Mouse (Mus musculus): ENCODE measurements around the gene Usp19. TPM values are rescaled to one million over a fixed set of nuclear protein-coding genes. Genes with fewer than 3 reads are reported as not detected.

Usp19 gene
- total RNA-seq, 2 experiments from 2014 or later: 85.9 to 92.0 TPM

DNA sequence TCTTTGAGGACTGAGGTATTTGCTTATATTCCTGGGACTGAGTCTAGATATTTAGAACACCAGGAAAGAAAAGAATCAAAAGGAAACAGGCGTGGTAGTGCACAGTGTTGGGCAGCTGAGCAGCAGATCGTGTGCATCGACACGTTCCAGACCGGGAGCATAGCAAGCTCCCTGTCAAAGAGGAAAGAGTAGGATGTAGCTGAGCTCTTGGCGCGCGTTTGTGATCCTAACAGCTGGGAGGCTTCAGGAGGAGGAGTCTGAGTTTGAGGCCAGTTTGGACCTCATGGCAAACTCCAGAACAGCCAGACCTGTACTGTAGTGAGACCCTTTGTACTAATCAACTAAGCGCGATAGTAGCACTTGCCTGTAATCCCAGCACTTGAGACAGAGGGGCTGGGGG, 28.2 kb upstream of the Usp19 start:
- no peak for DNase-seq
- intact Hi-C loops (cut with DNase I; ENCODE audit: low total_unique reads): no loop called here

DNA sequence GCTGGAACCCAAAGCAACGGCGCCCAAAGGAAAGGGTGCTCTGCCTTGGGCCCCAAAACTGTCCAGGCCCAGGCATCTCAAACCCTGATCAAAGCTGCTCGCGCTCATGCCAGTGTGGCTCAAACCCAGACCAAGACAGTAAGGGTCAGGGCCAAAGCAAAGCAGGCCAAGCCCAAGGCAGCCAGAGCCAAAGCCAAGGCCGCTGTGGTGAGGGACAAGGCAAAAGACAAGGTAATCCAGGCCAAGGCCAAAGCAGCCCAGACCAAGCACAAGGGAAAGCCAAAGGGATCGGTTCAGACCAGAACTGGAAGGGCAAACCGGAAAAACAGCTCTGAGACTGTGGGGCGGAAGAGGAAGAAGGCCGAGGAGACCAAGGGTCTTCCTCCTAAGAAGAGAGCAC, 26.7 kb upstream of the Usp19 start:
- no peak for DNase-seq
- intact Hi-C loops (cut with DNase I; ENCODE audit: low total_unique reads): no loop called here

DNA sequence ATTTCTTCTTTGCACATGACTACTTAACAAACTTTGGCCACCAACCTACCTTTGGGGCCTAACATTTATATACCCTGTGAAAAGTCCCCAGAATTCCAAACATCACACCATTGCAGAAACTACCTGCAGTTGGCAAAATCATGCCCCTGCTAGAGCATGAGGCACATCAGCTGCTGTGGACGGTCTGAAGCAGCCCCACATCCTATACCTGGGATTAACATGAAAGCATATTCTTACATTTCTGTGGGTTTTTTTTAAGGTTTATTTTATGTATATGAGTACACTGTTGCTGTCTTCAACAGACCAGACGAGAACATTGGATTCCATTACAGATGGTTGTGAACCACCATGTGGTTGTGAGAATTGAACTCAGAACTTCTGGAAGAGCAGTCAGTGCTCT, 24.2 kb upstream of the Usp19 start:
- DNase-seq: no peak
- intact Hi-C loops (cut with DNase I; ENCODE audit: low total_unique reads): no loop called here

DNA sequence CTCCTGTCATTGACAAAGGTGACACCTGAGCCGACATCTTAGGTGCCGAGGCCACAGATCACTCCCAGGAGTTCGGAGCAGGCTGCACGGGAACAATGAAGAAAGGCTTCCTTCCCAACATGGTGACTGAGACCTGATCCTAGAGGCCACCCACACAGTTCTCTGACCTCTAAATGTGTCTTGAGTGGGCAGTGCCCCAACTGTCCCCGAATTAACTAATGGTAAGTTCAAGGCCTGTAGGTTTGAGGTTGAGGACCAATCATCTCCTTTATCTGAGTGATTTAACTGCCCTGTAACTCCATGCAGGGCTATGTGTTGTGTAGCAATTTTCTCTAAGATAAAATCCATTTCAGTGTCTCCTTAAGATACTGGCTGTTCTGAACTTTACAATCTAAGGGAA, 21.0 kb upstream of the Usp19 start:
- intact Hi-C loops (cut with DNase I; ENCODE audit: low total_unique reads): no loop called here
- no peak for DNase-seq

DNA sequence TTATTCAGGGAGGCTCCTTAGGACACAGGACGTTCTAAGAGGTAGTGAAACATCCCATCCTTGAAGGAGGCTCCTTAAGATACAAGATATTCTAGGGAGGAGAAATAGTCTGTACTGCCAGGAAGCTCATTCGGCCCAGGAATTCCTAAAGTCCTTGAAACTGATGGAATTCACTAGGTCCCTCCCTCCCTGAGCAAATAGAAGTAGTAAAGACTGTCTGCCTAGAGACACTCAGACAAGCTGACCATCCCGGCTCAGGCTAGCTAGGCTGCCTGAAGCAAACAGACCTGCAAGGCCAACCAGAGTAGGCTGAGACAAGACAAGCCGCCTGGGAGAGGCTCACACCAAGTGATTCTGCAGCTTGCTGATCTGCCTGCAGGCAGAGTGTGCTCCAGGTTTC, 20.6 kb upstream of the Usp19 start:
- intact Hi-C loops (cut with DNase I; ENCODE audit: low total_unique reads): no loop called here
- DNase-seq: no peak

DNA sequence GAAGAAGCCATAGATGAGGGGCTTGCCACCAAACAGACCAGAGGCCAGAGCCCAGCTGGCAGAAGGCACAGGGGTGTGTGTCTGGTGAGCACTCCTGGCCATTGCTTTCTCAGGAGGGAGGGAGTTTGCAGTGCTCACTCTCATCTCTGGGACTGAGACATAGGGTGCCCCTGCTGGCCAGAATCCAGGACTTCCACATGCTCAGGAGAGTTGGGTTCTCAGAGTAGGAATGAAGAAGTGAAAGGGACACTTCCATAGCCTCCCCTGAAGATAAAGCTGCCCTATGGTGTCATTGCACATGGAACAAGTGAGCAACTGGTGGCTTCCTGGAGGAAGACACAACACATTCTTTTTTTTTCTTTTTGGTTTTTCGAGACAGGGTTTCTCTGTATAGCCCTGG, 15.9 kb upstream of the Usp19 start:
- DNase-seq: no peak
- intact Hi-C loops (cut with DNase I; ENCODE audit: low total_unique reads): no loop called here

DNA sequence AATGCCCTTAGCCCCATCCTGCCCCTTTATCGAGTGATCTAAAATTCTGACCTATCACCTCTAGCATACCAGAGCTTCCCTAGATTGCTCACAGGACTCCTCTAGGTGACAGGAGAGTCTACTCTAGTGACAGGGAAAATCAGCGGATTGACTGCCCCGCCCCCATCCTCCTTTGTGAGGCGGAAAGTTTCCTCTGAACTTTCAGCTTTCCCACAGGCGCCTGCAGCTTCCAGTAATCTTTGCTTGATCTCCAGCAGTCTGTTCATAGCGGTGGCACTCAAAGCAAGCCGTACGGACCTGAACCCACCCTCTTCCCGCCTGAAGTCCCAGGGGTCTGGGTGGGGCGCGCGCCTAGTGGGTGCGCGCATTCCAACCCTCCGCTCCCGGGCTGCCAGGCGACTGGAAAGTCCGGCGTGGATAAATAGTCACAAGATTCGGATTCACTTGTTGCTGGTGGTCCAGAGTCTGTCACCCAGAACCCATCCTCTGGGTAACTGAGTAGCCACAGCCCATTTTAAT, 11.7 kb upstream of the Usp19 start:
- peak; percentile 86 for DNase-seq
- intact Hi-C loops (cut with DNase I; ENCODE audit: low total_unique reads): no loop called here

DNA sequence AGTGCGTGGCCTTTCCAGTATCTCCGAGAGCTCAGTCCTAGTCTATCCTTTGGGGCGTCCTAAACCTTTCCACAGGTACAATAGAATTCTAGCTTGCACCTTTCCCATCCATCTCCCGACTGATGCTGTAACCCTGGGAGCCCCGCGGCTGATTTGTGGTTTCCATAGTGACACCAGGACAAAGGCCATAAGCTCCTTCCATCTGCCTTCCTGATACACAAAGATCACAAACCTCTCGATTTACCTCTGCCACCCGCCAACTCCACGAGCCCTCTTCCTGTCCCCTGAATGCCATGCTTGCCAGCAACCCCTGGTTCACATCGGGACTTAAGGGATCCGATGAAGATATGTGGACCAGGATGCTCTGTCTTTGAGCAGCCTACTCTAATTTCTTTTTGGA, 11.2 kb upstream of the Usp19 start:
- DNase-seq: no peak
- intact Hi-C loops (cut with DNase I; ENCODE audit: low total_unique reads): no loop called here

DNA sequence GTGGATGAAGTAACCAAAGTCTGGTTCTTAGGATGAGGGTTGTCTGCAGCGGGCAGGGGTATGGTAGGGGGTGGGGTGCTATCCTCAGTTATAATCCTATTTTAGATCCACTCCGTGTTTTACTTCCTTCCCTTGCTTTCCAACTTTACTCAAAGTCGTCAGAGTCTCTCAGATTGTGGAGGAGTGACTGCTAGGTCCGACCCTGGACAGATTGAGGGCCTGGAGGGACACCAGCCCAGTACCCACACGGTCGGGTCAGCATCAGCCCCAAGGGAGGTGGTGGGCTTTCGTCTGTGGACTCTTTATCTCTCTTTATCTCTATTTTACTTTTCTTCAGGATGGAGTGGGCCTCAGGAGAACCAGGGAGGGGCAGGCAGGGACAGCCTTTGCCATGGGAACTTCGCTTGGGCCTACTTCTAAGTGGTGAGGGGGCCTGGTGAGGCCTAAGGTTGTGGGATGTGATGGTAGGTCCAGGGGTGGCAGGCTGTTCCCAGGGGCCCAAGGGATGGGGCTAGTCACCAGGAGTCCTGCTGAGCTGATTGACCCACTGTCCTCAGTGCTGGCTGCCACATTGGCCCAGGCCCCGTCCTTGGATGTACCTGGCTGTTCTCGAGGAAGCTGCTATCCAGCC, 10.6 kb upstream of the Usp19 start, which contains the start of gene Lamb2:
TSS of gene Lamb2 (plus strand) at position 16 of the 631 bp plus-strand sequence.
- DNase-seq: no peak

DNA sequence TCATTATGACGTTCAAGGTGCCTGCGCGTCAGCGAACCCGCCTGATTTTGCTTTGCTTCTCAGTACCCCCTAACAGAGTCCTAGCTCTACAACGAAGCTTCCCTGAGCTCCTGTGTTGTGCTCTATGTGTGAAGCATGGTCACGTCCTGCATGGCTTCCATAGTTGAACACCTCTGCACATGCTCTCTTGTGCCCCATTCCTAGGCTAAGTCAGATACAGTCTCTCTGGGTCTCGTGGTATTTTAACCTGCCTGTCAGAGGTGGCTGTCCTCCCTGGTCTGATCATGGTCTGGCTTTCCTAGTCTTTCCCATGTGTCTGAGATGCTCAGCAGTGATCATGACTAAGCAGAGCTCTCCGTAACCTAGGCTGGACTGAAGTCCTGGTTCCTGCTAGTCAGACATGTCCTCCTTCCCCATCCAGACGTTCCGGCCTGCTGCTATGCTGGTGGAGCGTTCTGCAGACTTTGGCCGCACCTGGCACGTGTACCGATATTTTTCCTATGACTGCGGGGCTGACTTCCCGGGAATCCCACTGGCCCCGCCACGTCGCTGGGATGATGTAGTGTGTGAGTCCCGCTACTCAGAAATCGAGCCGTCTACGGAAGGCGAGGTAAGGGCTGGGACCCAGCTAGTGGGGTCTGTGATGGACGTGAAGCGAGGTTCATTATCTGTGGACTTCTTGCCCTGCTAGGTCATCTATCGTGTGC, 9.4 kb upstream of the Usp19 start:
- intact Hi-C loops (cut with DNase I; ENCODE audit: low total_unique reads): no loop called here
- DNase-seq: no peak

More for the DNA sequence above, 10.6 kb upstream of the Usp19 start, which contains the start of gene Lamb2:
- intact Hi-C loops (cut with DNase I; ENCODE audit: low total_unique reads): no loop called here

DNA sequence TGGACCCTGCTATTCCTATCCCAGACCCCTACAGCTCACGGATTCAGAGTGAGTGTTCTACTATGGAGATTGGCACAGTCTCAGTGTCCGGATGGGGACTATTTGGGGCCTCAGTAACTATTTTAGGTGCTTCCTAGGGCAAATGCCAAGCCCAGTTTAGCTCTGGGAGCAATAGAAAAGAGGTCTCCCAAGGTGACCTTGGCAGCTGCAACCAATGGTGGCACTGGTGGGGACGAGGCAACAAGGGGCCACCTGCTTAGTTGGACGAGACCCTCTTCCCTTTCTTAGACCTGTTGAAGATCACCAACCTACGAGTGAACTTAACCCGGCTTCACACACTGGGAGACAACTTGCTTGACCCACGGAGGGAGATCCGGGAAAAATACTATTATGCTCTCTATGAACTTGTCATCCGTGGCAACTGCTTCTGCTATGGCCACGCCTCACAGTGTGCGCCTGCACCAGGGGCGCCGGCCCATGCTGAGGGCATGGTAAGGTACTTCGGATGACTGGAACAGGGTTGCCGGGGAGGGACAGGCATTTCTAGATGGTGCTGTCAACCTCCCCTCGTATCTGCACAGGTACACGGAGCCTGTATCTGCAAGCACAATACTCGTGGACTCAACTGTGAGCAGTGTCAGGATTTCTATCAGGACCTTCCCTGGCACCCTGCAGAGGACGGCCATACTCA, 8.7 kb upstream of the Usp19 start:
- DNase-seq: no peak
- intact Hi-C loops (cut with DNase I; ENCODE audit: low total_unique reads): no loop called here

DNA sequence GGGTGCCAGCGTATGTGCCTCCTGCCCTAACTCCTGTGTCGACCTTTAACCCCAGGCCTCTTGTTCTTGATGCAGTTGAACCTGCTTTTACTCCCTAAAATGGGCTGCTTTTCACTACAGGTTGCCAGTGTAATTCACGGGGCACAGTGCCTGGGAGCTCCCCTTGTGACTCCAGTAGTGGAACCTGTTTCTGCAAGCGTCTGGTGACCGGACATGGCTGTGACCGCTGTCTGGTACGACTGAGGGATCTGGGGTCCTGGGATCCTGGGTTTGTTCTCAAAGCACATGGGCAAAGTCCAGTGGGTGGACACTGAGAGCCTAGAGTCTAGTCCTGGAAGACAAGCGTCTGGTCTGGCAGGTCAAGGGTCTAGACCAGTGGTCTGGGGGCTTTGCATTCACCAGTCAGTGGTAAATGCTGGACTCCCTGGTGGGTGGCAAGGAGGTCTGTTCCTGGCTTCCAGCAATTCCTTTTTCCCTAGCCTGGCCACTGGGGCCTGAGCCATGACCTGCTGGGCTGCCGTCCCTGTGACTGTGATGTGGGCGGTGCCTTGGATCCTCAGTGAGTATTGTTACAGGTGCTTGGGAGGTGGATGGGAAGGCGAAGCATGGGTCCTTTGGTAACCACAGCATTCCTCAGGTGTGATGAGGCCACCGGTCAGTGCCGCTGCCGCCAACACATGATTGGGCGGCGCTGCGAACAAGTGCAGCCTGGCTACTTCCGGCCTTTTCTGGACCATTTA, 7.2 kb upstream of the Usp19 start:
- intact Hi-C loops (cut with DNase I; ENCODE audit: low total_unique reads): no loop called here
- DNase-seq: no peak

DNA sequence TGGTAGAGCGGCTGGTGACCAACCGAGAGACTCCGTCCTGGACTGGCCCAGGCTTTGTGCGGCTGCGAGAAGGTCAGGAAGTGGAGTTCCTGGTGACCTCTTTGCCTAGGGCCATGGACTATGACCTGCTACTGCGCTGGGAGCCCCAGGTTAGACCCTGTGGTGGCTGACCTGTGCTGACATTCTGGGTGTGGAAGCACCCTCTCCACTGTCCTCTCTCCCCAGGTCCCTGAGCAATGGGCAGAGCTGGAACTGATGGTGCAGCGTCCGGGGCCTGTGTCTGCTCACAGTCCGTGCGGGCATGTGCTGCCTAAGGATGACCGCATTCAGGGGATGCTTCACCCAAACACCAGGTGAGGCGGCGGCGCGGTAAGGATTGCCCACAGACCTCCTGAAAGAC, 6.4 kb upstream of the Usp19 start:
- intact Hi-C loops (cut with DNase I; ENCODE audit: low total_unique reads): no loop called here
- DNase-seq: no peak

DNA sequence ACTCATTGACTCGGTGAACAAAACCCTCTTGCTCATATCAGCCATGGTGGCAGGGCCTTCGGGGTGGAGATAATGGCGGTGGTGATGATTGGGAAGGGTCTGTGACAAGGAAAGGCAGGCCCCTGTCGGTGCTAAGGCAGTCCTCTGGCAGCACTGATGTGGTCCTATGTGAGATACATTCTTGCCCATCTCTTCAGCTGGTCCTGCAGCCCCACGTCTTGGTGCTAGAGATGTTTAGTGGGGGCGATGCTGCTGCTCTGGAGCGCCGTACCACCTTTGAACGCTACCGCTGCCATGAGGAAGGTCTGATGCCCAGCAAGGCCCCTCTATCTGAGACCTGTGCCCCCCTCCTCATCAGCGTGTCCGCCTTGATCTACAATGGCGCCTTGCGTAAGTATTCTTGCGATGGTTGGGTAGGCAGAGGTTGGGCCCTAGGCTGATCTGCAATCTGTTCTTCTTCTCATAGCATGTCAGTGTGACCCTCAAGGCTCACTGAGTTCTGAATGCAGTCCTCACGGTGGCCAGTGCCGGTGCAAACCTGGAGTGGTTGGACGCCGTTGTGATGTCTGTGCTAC, 5.0 kb upstream of the Usp19 start:
- intact Hi-C loops (cut with DNase I; ENCODE audit: low total_unique reads): no loop called here
- no peak for DNase-seq

DNA sequence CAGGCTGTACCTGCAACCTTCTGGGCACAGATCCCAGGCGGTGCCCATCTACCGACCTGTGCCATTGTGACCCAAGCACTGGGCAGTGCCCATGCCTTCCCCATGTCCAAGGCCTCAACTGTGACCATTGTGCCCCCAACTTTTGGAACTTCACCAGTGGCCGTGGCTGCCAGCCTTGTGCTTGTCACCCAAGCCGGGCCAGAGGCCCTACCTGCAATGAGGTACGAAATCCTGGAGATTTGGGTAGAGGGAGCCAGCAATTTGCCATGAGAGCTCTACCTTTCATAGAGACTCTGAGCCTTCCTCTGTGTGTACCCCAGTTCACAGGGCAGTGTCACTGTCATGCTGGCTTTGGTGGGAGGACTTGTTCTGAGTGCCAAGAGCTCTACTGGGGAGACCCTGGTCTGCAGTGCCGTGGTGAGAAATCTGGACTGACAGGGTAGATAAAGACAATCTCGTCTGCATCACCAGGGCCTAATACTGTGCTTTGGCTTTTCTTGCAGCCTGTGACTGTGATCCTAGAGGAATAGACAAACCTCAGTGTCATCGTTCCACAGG, 3.4 kb upstream of the Usp19 start:
- DNase-seq: no peak
- intact Hi-C loops (cut with DNase I; ENCODE audit: low total_unique reads): no loop called here

DNA sequence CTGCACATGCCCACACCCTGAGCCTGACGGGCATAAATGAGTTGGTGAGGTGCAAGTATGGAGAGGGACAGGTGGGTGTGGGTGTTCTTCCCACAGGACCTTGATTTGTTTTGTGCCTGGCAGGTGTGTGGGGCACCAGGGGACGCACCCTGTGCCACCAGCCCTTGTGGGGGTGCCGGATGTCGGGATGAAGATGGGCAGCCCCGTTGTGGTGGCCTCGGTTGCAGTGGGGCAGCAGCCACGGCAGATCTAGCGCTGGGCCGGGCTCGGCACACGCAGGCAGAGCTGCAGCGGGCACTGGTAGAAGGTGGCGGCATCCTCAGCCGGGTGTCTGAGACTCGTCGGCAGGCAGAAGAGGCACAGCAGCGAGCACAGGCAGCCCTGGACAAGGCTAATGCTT, 2.0 kb upstream of the Usp19 start:
- intact Hi-C loops (cut with DNase I; ENCODE audit: low total_unique reads): no loop called here
- DNase-seq: no peak

DNA sequence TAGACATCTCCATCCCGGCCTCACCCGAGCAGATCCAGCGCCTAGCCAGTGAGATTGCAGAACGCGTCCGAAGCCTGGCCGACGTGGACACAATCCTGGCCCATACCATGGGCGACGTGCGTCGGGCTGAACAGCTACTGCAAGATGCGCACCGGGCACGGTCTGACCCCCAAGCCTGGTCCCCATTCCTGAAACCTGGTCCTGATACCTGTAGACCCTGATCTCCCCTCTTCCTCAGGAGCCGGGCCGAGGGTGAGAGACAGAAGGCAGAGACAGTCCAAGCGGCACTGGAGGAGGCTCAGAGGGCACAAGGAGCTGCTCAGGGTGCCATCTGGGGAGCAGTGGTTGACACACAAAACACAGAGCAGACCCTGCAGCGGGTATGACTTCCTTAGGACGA, 1.2 kb upstream of the Usp19 start:
- intact Hi-C loops (cut with DNase I; ENCODE audit: low total_unique reads): no loop called here
- no peak for DNase-seq

DNA sequence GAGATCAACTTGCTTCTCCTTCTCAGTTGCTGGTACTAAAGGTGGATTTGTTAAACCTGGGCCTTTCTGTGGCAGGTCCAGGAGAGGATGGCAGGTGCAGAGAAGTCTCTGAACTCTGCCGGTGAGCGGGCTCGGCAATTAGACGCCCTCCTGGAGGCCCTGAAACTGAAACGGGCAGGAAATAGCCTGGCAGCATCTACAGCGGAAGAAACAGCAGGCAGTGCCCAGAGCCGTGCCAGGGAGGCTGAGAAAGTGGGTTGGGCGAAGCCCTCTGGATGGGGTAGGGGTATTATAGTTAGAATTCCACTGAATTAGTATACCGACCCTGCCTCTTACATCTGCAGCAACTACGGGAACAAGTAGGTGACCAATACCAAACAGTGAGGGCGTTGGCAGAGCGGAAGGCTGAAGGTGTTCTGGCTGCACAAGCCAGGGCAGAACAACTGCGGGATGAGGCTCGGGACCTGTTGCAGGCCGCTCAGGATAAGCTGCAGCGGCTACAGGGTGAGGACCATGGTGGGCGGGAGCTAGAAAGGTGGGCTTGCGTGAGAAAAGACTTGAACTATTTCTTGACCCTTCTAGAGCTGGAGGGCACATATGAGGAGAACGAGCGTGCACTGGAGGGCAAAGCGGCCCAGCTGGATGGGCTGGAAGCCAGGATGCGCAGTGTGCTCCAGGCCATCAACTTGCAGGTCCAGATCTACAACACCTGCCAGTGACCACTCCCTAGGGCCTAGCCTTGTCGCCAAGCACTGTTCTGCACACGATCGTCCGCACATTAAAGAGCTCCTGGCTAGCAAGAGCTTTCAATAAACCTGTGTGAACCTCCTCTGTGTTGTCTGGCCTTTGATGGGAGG, 472 bp upstream of the Usp19 start:
- DNase-seq: no peak
- intact Hi-C loops (cut with DNase I; ENCODE audit: low total_unique reads): no loop called here

DNA sequence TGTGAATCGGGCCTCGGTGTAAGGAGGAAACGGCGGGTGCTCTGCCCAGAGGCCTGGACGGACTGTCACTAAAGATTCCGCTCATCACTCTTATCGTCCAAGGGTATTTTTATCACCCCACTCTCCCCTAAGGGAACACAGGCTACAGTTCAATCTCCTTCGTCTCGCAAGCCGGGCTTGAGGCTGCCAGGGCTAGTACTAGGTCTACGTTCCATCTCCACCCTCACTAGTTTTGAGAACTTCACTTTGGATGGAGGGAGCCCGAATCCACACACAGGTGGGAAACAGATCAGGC, 831 bp downstream of the Usp19 start:
- intact Hi-C loops (cut with DNase I; ENCODE audit: low total_unique reads): no loop called here
- no peak for DNase-seq

All from gastrocnemius, postnatal 14 days (tissue).